Mouse (Mus musculus) Muller cell, postnatal 12 days (primary cell): ENCODE measurements at regions not wholly inside any gene's neighbourhood (a gene's known extent, or its start where the extent isn't known, plus 50 kb on each side); places are given as distances from the start of the nearest gene placed in this dataset.

Experiments used
- DNase-seq: peaks from one replicate; pipeline ENCODE4 v3.0.0-alpha.2; 2015; ENCODE audit errors: inconsistent ontology term

GRCm38 (mm10) chrX:72330323-72330722, 55.7 kb upstream of the Gabre start:
- peak; percentile 80 for DNase-seq

GRCm38 (mm10) chrX:72328822-72329221, 54.2 kb upstream of the Gabre start:
- no peak for DNase-seq
